Mouse (Mus musculus) stomach, postnatal 0 days (tissue): ENCODE data around the gene Ubald2. TPM values are rescaled to one million over a fixed set of nuclear protein-coding genes. Genes with fewer than 3 reads are reported as not detected.
A peak's percentile ranks its signal among the peaks of the same experiment; 100 is the strongest.

ENCODE experiments used
- ATAC-seq: fragments of 200-750 bp; cut with Nextera tagmentation; 2 replicates; pipeline ENCODE4 v1.8.0; 2017; ENCODE audit not compliant: low FRiP score, low TSS enrichment
- DNase-seq: peaks from one replicate; pipeline ENCODE4 v3.0.0-alpha.2; 2016; ENCODE audit warnings: low spot score
- H3K27ac ChIP-seq: fragments of 300-500 bp; sonication (generic); replicated peaks from 2 replicates; pipeline ENCODE4 v1.5.1; 2014; ENCODE audit warnings: mild to moderate bottlenecking, control low read depth
- H3K27me3 ChIP-seq: fragments of 300-500 bp; sonication (generic); 2 replicates; pipeline ENCODE4 v1.6.1; 2014; ENCODE audit warnings: low read length; ENCODE audit not compliant: control insufficient read depth, insufficient read depth
- H3K36me3 ChIP-seq: fragments of 300-500 bp; sonication (generic); 2 replicates; pipeline ENCODE4 v1.6.1; 2014; ENCODE audit warnings: low read length, mixed read lengths; ENCODE audit not compliant: control insufficient read depth, insufficient read depth
- H3K4me1 ChIP-seq: fragments of 300-500 bp; sonication (generic); replicated peaks from 2 replicates; pipeline ENCODE4 v1.6.1; 2014; ENCODE audit warnings: antibody characterized with exemption; ENCODE audit not compliant: control insufficient read depth, insufficient read depth
- H3K4me2 ChIP-seq: fragments of 300-500 bp; sonication (generic); replicated peaks from 2 replicates; pipeline ENCODE4 v1.6.1; 2014; ENCODE audit warnings: low read depth, mild to moderate bottlenecking, control low read depth, moderate library complexity
- H3K4me3 ChIP-seq: fragments of 300-500 bp; sonication (generic); 2 replicates; pipeline ENCODE4 v1.5.1; 2014; ENCODE audit warnings: low read depth, low read length, control low read depth
- H3K9ac ChIP-seq: fragments of 300-500 bp; sonication (generic); 2 replicates; pipeline ENCODE4 v1.6.1; 2014; ENCODE audit warnings: mild to moderate bottlenecking, low read length, control low read depth, mixed read lengths
- H3K9me3 ChIP-seq: fragments of 300-500 bp; sonication (generic); 2 replicates; pipeline ENCODE4 v1.6.1; 2016; ENCODE audit warnings: low read length; ENCODE audit not compliant: control insufficient read depth
- CTCF ChIP-seq: IDR thresholded peaks from 2 replicates; pipeline ENCODE4 v1.5.1; 2016; ENCODE audit warnings: antibody characterized with exemption, low read depth, mild to moderate bottlenecking, moderate library complexity
- EP300 ChIP-seq: optimal IDR thresholded peaks from 2 replicates; pipeline ENCODE3; 2016; ENCODE audit warnings: antibody characterized with exemption
- WGBS: fragments of 180-500 bp; shearing (Covaris S2); extraction: QIAGEN DNeasy Blood & Tissue Kit; methylation state at CpG from one replicate; pipeline ENCODE4 v1.1.7; 2014; 5-methylcytosine and 5-hydroxymethylcytosine counted together
- polyA plus RNA-seq: library from polyadenylated mRNA; unstranded; fragments of >200 nt; fragmentation: Nextera tagmentation; extraction: Ambion mirVana; gene quantifications from 2 replicates; pipeline ENCODE4 v1.2.1, GENCODE M21; 2015

Gene Ubald2
- polyA plus RNA-seq, 1 experiment from 2014 or later: 35.7 TPM

- Histone ChIP-seq H3K27me3 (no peaks in the 10 kb centered on the region), H3K9ac (no peak overlapping the region), H3K4me3 (no peak overlapping the region), H3K4me2 (no peak overlapping the region), H3K36me3 (no peaks in the 10 kb centered on the region; the same call in 1 of the 2 replicates), H3K9me3 (no peaks in the 10 kb centered on the region), H3K27ac (no peak overlapping the region), H3K4me1 (no peaks in the 10 kb centered on the region)
- no peak for DNase-seq
- ATAC-seq: peak; percentile 53; the same call in 1 of the 2 replicates
- TF ChIP-seq EP300 (no peak), CTCF (no peak)
- WGBS: 70% methylated on average over 4 of the region's 4 CpGs
Measured at GRCm38 (mm10) chr11:116394769-116395168, 39.1 kb upstream of the Ubald2 start.

- Histone ChIP-seq H3K36me3 (no peaks in the 10 kb centered on the region; the same call in 1 of the 2 replicates), H3K9ac (no peak overlapping the region), H3K4me3 (no peak overlapping the region), H3K27ac (no peak overlapping the region), H3K27me3 (no peaks in the 10 kb centered on the region), H3K4me1 (no peaks in the 10 kb centered on the region), H3K4me2 (no peak overlapping the region), H3K9me3 (no peaks in the 10 kb centered on the region)
- DNase-seq: no peak
- WGBS: 84% methylated on average over 11 of the region's 11 CpGs
- 0 out of 2 replicates have a peak, but pooled peaks have one; percentile 15 for ATAC-seq
- TF ChIP-seq EP300 (no peak), CTCF (no peak)
Measured at GRCm38 (mm10) chr11:116396276-116396933, 37.5 kb upstream of the Ubald2 start.

- 93% methylated on average over 3 of the region's 3 CpGs for WGBS
- Histone ChIP-seq H3K4me3 (no peak overlapping the region), H3K36me3 (no peaks in the 10 kb centered on the region; the same call in 1 of the 2 replicates), H3K9ac (no peak overlapping the region), H3K4me2 (no peak overlapping the region), H3K4me1 (no peaks in the 10 kb centered on the region), H3K27me3 (no peaks in the 10 kb centered on the region), H3K27ac (no peak overlapping the region), H3K9me3 (no peaks in the 10 kb centered on the region)
- ATAC-seq (peak; percentile 29; the same call in 1 of the 2 replicates), DNase-seq (no peak)
- no peak for TF ChIP-seq EP300
- TF ChIP-seq CTCF: no peak
Measured at GRCm38 (mm10) chr11:116396934-116397330, 37.0 kb upstream of the Ubald2 start.

GRCm38 (mm10) chr11:116397517-116398347 is 36.2 kb upstream of the Ubald2 start:
- Histone ChIP-seq H3K9ac (no peak overlapping the region), H3K4me2 (no peak overlapping the region), H3K4me3 (no peak overlapping the region), H3K27ac (0 out of 2 replicates have a peak overlapping the region, but pooled peaks have one; percentile 1), H3K4me1 (no peaks in the 10 kb centered on the region), H3K27me3 (no peaks in the 10 kb centered on the region), H3K36me3 (no peaks in the 10 kb centered on the region; the same call in 1 of the 2 replicates), H3K9me3 (no peaks in the 10 kb centered on the region)
- TF ChIP-seq CTCF (no peak), EP300 (no peak)
- ATAC-seq: no peak
- no peak for DNase-seq
- WGBS: 50% methylated on average over 8 of the region's 8 CpGs

GRCm38 (mm10) chr11:116398348-116398677 is 35.6 kb upstream of the Ubald2 start:
- no peak for TF ChIP-seq CTCF
- no peak for TF ChIP-seq EP300
- no peaks in the 10 kb centered on the region for H3K27me3 ChIP-seq
- ATAC-seq: no peak
- H3K4me1 ChIP-seq: no peaks in the 10 kb centered on the region
- WGBS: 74% methylated on average over 11 of the region's 11 CpGs
- no peak for DNase-seq
- no peak overlapping the region for H3K4me3 ChIP-seq
- H3K9me3 ChIP-seq: no peaks in the 10 kb centered on the region
- H3K36me3 ChIP-seq: no peaks in the 10 kb centered on the region; the same call in 1 of the 2 replicates
- H3K9ac ChIP-seq: no peak overlapping the region
- H3K4me2 ChIP-seq: no peak overlapping the region
- 0 out of 2 replicates have a peak overlapping the region, but pooled peaks have one; percentile 1 for H3K27ac ChIP-seq

GRCm38 (mm10) chr11:116400560-116400959 is 33.3 kb upstream of the Ubald2 start:
- no peak for DNase-seq
- TF ChIP-seq CTCF (no peak), EP300 (no peak)
- no peak overlapping the region for H3K9ac ChIP-seq
- no peak overlapping the region for H3K4me3 ChIP-seq
- no peak overlapping the region for H3K4me2 ChIP-seq
- H3K9me3 ChIP-seq: no peaks in the 10 kb centered on the region
- no peaks in the 10 kb centered on the region for H3K4me1 ChIP-seq
- 21% methylated on average over 4 of the region's 4 CpGs for WGBS
- no peaks in the 10 kb centered on the region for H3K27me3 ChIP-seq
- H3K27ac ChIP-seq: no peak overlapping the region
- H3K36me3 ChIP-seq: no peaks in the 10 kb centered on the region
- ATAC-seq: no peak
